Mouse (Mus musculus) large intestine, adult 2 months (tissue): ENCODE data around the gene Mc1r. TPM values are rescaled to one million over a fixed set of nuclear protein-coding genes. Genes with fewer than 3 reads are reported as not detected.
"Not testable (repeated sequence)": the region's sequence is repeated elsewhere in the genome, so short reads cannot be mapped to it uniquely, and the experiment has no call there.

Source experiments
- DNase-seq: peaks from one replicate; pipeline ENCODE4 v3.0.0-alpha.2; 2012; ENCODE audit warnings: low read depth, low spot score
- WGBS: fragments of 180-500 bp; shearing (Covaris S2); methylation state at CpG from one replicate; pipeline ENCODE4 v1.1.7; 2018; 5-methylcytosine and 5-hydroxymethylcytosine counted together
- polyA plus RNA-seq: library from polyadenylated mRNA; depleted of rRNA; stranded (reverse); fragments of >200 nt; gene quantifications from 2 replicates; pipeline ENCODE4 v1.2.3, GENCODE M21; 2012

The Mc1r gene
- polyA plus RNA-seq, 1 experiment: not detected

DNA sequence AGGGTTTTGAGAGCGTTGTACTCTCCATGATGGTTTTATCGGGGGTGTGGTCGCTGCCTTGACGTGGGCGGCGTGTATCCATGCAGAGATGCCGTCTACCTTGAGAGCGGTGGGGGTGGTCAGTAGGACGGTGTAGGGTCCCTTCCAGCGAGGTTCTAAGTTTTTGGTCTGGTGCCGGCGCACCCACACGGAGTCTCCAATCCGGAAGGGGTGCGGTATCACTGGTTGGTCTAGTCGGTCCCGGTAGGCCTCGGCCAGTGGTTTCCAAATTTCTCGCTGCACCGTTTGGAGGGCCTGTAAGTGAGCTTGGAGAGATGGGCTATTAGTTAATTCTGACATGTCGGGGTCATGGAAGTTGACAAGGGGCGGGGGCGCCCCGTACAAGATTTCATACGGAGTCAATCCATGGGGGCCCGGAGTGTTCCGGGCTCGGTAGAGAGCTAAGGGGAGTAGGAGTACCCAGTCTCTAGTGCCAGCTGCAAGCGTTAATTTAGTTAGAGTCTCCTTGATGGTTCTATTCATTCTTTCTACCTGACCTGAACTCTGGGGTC lies 21.5 kb downstream of the Mc1r start:
- WGBS: 98% methylated on average over 29 of the region's 29 CpGs
- DNase-seq: no peak

GRCm38 (mm10) chr8:123428939-123429721 lies 22.2 kb downstream of the Mc1r start:
- WGBS: 96% methylated on average over 23 of the region's 23 CpGs
- no peak for DNase-seq

GRCm38 (mm10) chr8:123429722-123430013 lies 22.8 kb downstream of the Mc1r start:
- not testable (repeated sequence) for DNase-seq
- 96% methylated on average over 15 of the region's 15 CpGs for WGBS

GRCm38 (mm10) chr8:123430936-123431335 lies 24.0 kb downstream of the Mc1r start:
- not testable (repeated sequence) for DNase-seq
- WGBS: 88% methylated on average over 8 of the region's 8 CpGs

- 95% methylated on average over 25 of the region's 25 CpGs for WGBS
- no peak for DNase-seq
Observed at GRCm38 (mm10) chr8:123431616-123432365, 24.9 kb downstream of the Mc1r start.

GRCm38 (mm10) chr8:123432381-123432780 lies 25.5 kb downstream of the Mc1r start:
- DNase-seq: no peak
- 95% methylated on average over 16 of the region's 16 CpGs for WGBS

DNA sequence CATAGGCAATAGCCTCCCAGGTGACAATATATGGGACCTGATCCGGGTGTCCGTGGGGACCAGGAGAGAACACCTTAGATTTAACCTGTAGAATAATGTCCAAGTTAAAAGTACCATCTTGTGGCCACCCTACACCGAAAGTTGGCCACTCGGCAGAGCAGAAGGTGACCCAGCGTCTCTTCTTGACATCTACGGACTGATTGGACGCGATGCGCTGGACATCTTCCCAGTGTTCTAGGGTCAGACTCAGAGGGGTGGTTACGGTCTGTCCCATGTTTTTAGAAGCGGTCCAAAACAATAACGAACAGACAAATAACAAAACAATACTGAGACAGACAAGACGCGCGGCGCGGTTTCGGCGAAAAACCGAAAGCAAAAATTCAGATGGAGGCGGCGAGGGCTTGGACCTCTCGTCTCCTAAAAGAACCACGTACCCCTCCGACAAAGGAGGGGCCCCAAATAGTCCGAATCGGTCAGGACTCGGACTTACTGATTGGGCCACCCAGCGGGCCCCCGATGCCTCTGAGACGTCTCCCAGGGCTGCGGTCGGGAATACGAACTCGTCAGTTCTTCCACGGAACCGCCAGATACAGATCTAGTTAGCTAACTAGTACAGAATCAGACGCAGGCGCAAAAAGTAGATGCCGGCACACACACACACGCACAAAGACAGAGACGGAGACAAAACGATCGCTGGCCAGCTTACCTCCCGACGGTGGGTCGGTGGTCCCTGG lies 26.5 kb downstream of the Mc1r start:
- not testable (repeated sequence) for DNase-seq

GRCm38 (mm10) chr8:123441788-123442187 lies 34.9 kb downstream of the Mc1r start:
- WGBS: 87% methylated on average over 2 of the region's 2 CpGs
- no peak for DNase-seq

More for the DNA sequence above, 26.5 kb downstream of the Mc1r start:
- 97% methylated on average over 47 of the region's 47 CpGs for WGBS

DNA sequence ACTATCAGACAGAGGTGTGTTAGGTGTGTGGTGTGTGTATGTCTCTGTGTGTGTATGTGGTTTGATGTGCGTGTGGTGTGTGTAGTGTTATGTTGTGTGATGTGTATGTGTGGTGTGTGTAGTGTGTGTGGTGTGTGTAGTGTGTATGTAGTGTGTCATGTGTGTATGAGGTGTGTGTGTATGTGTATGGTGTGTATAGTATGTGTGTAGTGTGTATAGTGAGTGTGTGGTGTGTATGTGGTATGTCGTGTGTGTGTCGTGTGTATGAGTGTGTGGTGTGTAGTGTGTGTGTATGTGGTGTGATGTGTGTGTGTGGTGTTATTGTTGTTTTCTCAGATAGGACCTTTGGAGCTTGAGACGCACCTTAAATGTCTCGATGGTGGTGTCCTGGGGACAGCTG lies 35.4 kb downstream of the Mc1r start:
- WGBS: 79% methylated on average over 5 of the region's 5 CpGs
- DNase-seq: no peak

- DNase-seq: peak; percentile 67
- under 1% methylated on average over 41 of the region's 41 CpGs for WGBS
Observed at GRCm38 (mm10) chr8:123442871-123443575, 36.1 kb downstream of the Mc1r start.

DNA sequence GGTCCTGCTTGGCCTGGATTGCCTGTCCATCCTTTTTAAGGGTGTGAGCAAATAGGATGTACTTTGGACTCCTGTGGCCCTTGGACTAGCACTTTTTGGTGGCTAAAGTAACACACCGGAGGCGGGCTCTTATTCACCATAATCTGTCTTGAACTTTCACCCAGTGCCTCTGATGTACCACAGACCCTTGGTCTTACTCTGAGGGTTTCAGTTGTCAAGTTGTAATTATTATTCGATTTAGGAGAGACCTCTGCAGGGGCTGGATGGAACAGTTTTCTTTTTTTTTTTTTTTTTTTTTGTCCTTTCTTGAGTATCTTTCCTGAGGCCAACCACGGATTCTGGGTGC lies 36.6 kb downstream of the Mc1r start:
- 10% methylated on average over 4 of the region's 4 CpGs for WGBS
- peak; percentile 33 for DNase-seq

- 84% methylated on average over 6 of the region's 6 CpGs for WGBS
- DNase-seq: no peak
Observed at GRCm38 (mm10) chr8:123444131-123444530, 37.2 kb downstream of the Mc1r start.

GRCm38 (mm10) chr8:123445981-123446380 lies 39.1 kb downstream of the Mc1r start:
- no peak for DNase-seq
- 84% methylated on average over 10 of the region's 10 CpGs for WGBS

DNA sequence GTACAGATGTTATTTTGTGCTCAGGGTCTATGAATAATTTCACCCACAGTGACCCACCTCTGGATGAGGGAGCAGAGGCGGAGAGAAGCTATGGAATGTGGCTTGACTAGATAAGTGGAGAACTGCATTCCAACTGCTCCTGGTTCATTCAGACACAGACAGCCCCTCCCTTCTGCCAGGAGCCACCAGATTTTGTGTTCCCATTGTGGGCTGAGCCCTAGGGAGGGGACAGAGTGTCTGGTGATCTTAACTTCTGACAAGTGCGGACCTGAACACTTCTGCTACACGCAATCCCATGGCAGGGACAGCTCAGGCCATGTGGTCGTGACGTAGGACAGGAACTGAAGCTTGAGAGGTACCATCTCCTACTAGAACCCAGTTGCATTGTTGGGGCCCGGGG lies 39.9 kb downstream of the Mc1r start:
- 86% methylated on average over 6 of the region's 6 CpGs for WGBS
- DNase-seq: no peak

- 89% methylated on average over 5 of the region's 5 CpGs for WGBS
- no peak for DNase-seq
Observed at GRCm38 (mm10) chr8:123450783-123451182, 43.9 kb downstream of the Mc1r start.

GRCm38 (mm10) chr8:123451747-123452146 lies 44.8 kb downstream of the Mc1r start:
- not testable (repeated sequence) for DNase-seq
- WGBS: 96% methylated on average over 12 of the region's 12 CpGs

DNA sequence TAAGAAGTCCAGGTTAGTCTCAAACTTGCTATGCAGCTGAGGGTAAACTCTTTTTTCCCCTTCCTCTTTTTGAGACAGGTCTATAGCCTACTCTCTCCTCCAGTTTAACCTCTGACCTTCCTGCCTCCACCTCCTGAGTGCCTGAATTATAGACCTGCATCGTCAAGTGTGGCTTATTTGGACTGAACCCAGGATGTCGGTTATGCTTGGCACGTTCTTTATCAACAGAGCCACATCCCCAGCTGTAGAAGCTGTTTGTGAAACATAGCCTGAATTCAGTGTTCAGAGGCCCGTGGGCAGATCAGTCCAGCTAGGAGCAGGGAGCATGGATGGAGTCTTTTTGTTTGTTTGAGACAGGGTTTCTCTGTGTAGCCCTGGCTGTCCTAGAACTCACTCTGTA lies 45.2 kb downstream of the Mc1r start:
- 49% methylated on average over 4 of the region's 4 CpGs for WGBS
- no peak for DNase-seq

GRCm38 (mm10) chr8:123453291-123453690 lies 46.4 kb downstream of the Mc1r start:
- WGBS: 76% methylated on average over 7 of the region's 7 CpGs
- DNase-seq: no peak

DNA sequence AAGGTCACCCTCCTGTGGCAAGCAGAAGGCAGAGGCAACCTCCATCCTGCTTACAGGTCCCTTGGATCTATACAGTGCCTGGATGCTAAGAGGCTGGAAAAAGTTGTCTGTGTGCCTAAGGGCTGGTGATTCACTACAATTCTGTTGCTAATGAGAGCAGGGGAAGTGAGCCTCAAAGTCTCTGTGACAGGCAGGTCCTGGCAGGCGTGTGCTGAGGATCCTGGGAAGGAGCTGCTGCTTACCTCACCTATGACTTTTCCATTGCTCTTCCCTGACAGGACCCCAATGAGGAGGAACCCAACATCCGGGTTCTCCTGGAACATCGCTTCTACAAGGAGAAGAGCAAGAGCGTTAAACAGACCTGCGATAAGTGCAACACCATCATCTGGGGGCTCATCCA lies 47.0 kb downstream of the Mc1r start:
- WGBS: 90% methylated on average over 5 of the region's 5 CpGs
- DNase-seq: no peak

DNA sequence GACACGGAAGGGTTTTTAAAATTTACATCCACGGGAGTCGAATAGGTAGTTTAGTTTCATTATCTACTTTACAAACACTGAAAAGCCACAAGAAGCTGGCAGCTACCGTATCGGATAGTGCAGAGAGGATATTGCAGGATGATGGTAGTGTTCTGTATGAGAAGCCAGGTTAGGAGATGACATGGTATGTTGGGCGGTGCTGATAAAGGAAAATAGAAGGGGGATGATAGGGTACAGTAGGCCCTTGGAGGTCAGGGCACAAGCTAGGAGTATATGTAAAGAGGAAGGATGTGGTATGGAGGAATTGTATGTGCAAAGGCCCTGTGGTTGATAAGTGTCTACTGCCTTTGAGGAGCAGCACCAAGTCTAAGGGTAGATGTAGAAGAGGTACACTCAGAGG lies 47.7 kb downstream of the Mc1r start:
- 95% methylated on average over 6 of the region's 6 CpGs for WGBS
- no peak for DNase-seq
